In genomic region chr17:30178402-30178801, GRCm38 (mm10) we compare ENCODE assay signal across 19 mouse cellular contexts.
DNase-seq lines count a peak whose midpoint lies in the region; ATAC-seq lines count a peak whose summit lies in the region.
"Had no signal": no experiment of that assay in that cellular context is flagged by ENCODE, and none has a peak within 500 bp of the region (broad histone marks: within the 10 kb centered on the region; RNA-seq: fewer than 3 reads in every experiment).

No protein-coding gene starts in this region.

- H3K4me1 ChIP-seq in kidney, embryonic 16.5 days (ENCODE audit: insufficient read depth, low read length) = no peaks in the 10 kb centered on the region; the same call in 1 of the 2 replicates
- H3K4me1 ChIP-seq: embryonic facial prominence, embryonic 12.5 days had no signal

- H3K27ac ChIP-seq in kidney, embryonic 16.5 days (ENCODE audit: low read length) = no peak overlapping the region
- H3K27ac ChIP-seq: embryonic facial prominence, embryonic 12.5 days; hindbrain, embryonic 12.5 days; lung, embryonic 15.5 days; neural tube, embryonic 13.5 days had no signal

- H3K9ac ChIP-seq in kidney, embryonic 16.5 days (replicated peaks; ENCODE audit: low read length) = no peak overlapping the region
- H3K9ac ChIP-seq: embryonic facial prominence, embryonic 12.5 days; heart, embryonic 12.5 days; hindbrain, embryonic 12.5 days; lung, embryonic 15.5 days; neural tube, embryonic 13.5 days had no signal

- H3K4me3 ChIP-seq in kidney, embryonic 16.5 days (ENCODE audit: low read length) = no peak overlapping the region
- H3K4me3 ChIP-seq: embryonic facial prominence, embryonic 12.5 days; heart, embryonic 12.5 days; hindbrain, embryonic 12.5 days; lung, embryonic 15.5 days; neural tube, embryonic 13.5 days had no signal

- peak; percentile 80 for DNase-seq in kidney, adult 11 months
- DNase-seq in brain, adult 2 months (ENCODE audit: low read depth, low spot score) = peak; percentile 59
- peak; percentile 73 for DNase-seq in cerebellum, adult 9-10 months
- peak; percentile 76 to 78 for DNase-seq in kidney, postnatal 25 days
- DNase-seq in urinary bladder, adult 2 months (ENCODE audit: low spot score) = no peak
- DNase-seq in embryo, embryonic 10 days (ENCODE audit: low spot score) = no peak
- DNase-seq: adrenal gland, postnatal 10 days; gastrocnemius, postnatal 25 days; layer of hippocampus, adult 9-11 months; thymus, adult 2 months had no signal

- no peak for ATAC-seq in kidney, embryonic 16.5 days (ENCODE audit: low FRiP score, low TSS enrichment)
- ATAC-seq: CD4-positive, CD25-positive, alpha-beta regulatory T cell, adult 4 months; intestine, embryonic 16.5 days; midbrain, embryonic 16.5 days had no signal

- H3K36me3 ChIP-seq in kidney, embryonic 16.5 days (ENCODE audit: insufficient read depth, low read length) = peaks cover 6% of the 10 kb centered on the region; the same call in 1 of the 2 replicates
- H3K36me3 ChIP-seq: neural tube, embryonic 13.5 days had no signal

- H3K9me3 ChIP-seq in kidney, embryonic 16.5 days (ENCODE audit: low read length) = no peaks in the 10 kb centered on the region
- H3K9me3 ChIP-seq: embryonic facial prominence, embryonic 12.5 days; heart, embryonic 12.5 days; hindbrain, embryonic 12.5 days; lung, embryonic 15.5 days; neural tube, embryonic 13.5 days had no signal

- WGBS in kidney, embryonic 16.5 days = 76% methylated on average over 1 of the region's 1 CpGs

- no peaks in the 10 kb centered on the region for H3K27me3 ChIP-seq in kidney, embryonic 16.5 days (ENCODE audit: insufficient read depth, low read length)
- H3K27me3 ChIP-seq: embryonic facial prominence, embryonic 12.5 days; heart, embryonic 12.5 days; hindbrain, embryonic 12.5 days; lung, embryonic 15.5 days; neural tube, embryonic 13.5 days had no signal

- H3K4me2 ChIP-seq in kidney, embryonic 16.5 days (replicated peaks; ENCODE audit: low read depth, low read length) = no peak overlapping the region
- H3K4me2 ChIP-seq: embryonic facial prominence, embryonic 12.5 days; heart, embryonic 12.5 days; hindbrain, embryonic 12.5 days; lung, embryonic 15.5 days; neural tube, embryonic 13.5 days had no signal

Comparison
In these comparisons a context has a peak if more than half of its experiments do, and no peak if none do; other contexts are left out.
1. DNase-seq: peak in kidney, adult 11 months (single experiment), brain, adult 2 months (single experiment), cerebellum, adult 9-10 months (single experiment) and kidney, postnatal 25 days (2 of 2); none in urinary bladder, adult 2 months (single experiment) and embryo, embryonic 10 days (single experiment).